Mouse (Mus musculus) limb, embryonic 14.5 days (tissue): ENCODE results near the gene Efnb3. TPM values are rescaled to one million over a fixed set of nuclear protein-coding genes. Genes with fewer than 3 reads are reported as not detected.

ENCODE experiments used
- ATAC-seq: fragments of 200-750 bp; cut with Nextera tagmentation; 2 replicates; pipeline ENCODE4 v1.8.0; 2017; ENCODE audit warnings: low read depth, moderate number of reproducible peaks, moderate TSS enrichment; ENCODE audit not compliant: low FRiP score
- DNase-seq: peaks from one replicate; pipeline ENCODE4 v3.0.0-alpha.2; 2015; ENCODE audit warnings: low spot score
- H3K27ac ChIP-seq: fragments of 300-500 bp; sonication (generic); replicated peaks from 2 replicates; pipeline ENCODE4 v1.5.1; 2014; ENCODE audit warnings: low read depth, mild to moderate bottlenecking, low read length, moderate library complexity, mixed read lengths
- H3K27me3 ChIP-seq: fragments of 300-500 bp; sonication (generic); 2 replicates; pipeline ENCODE4 v1.6.1; 2014; ENCODE audit warnings: low read length, mixed read lengths; ENCODE audit not compliant: control insufficient read depth, insufficient read depth
- H3K36me3 ChIP-seq: fragments of 300-500 bp; sonication (generic); 2 replicates; pipeline ENCODE4 v1.6.1; 2014; ENCODE audit warnings: mild to moderate bottlenecking, low read length, moderate library complexity, mixed read lengths; ENCODE audit not compliant: control insufficient read depth, insufficient read depth
- H3K4me1 ChIP-seq: fragments of 300-500 bp; sonication (generic); 2 replicates; pipeline ENCODE4 v1.6.1; 2014; ENCODE audit warnings: antibody characterized with exemption, low read length, mixed read lengths; ENCODE audit not compliant: control insufficient read depth, insufficient read depth
- H3K4me2 ChIP-seq: fragments of 300-500 bp; sonication (generic); replicated peaks from 2 replicates; pipeline ENCODE4 v1.6.1; 2014; ENCODE audit warnings: low read depth, mild to moderate bottlenecking, low read length, moderate library complexity; ENCODE audit not compliant: severe bottlenecking
- H3K4me3 ChIP-seq: fragments of 300-500 bp; sonication (generic); replicated peaks from 2 replicates; pipeline ENCODE4 v1.5.1; 2014; ENCODE audit warnings: low read length
- H3K9ac ChIP-seq: fragments of 300-500 bp; sonication (generic); 2 replicates; pipeline ENCODE4 v1.6.1; 2014; ENCODE audit warnings: mild to moderate bottlenecking, low read depth, low read length, moderate library complexity; ENCODE audit not compliant: severe bottlenecking
- H3K9me3 ChIP-seq: fragments of 300-500 bp; sonication (generic); 2 replicates; pipeline ENCODE4 v1.6.1; 2016; ENCODE audit warnings: low read length; ENCODE audit not compliant: control insufficient read depth
- POLR2A ChIP-seq: fragments of 200-500 bp; IDR thresholded peaks from 2 replicates; pipeline ENCODE4 v1.8.0; 2012; ENCODE audit warnings: inconsistent platforms, mild to moderate bottlenecking, moderate library complexity, borderline replicate concordance; ENCODE audit not compliant: insufficient read depth, insufficient read length; ENCODE audit errors: extremely low read depth
- WGBS: fragments of 180-500 bp; shearing (Covaris S2); extraction: QIAGEN DNeasy Blood & Tissue Kit; methylation state at CpG from one replicate; pipeline ENCODE4 v1.1.7; 2014; 5-methylcytosine and 5-hydroxymethylcytosine counted together
- polyA plus RNA-seq, 2 experiments: library from polyadenylated mRNA; depleted of rRNA in 1 of 2; stranded (reverse) in 1 of 2; unstranded in 1 of 2; fragments of >200 nt; fragmentation: Nextera tagmentation in 1 of 2; extraction: Ambion mirVana in 1 of 2; gene quantifications; 2 replicates each; pipeline versions ENCODE4 v1.2.1 to v1.2.3; 2012 to 2014

Gene Efnb3
- polyA plus RNA-seq, 2 experiments = 12.7 to 57.6 TPM

GRCm38 (mm10) chr11:69590622-69591021 lies 30.6 kb upstream of the Efnb3 start:
- no peak for DNase-seq
- H3K9me3 ChIP-seq = no peaks in the 10 kb centered on the region
- H3K4me1 ChIP-seq = no peaks in the 10 kb centered on the region
- no peak overlapping the region for H3K4me3 ChIP-seq
- H3K27ac ChIP-seq = no peak overlapping the region
- no peaks in the 10 kb centered on the region for H3K27me3 ChIP-seq
- H3K36me3 ChIP-seq = peaks cover 66% of the 10 kb centered on the region
- ATAC-seq = no peak
- H3K9ac ChIP-seq = no peak overlapping the region
- no peak overlapping the region for H3K4me2 ChIP-seq
- no peak for TF ChIP-seq POLR2A
- 93% methylated on average over 8 of the region's 8 CpGs for WGBS

- ATAC-seq (no peak), DNase-seq (no peak)
- Histone ChIP-seq H3K4me3 (no peak overlapping the region), H3K4me2 (no peak overlapping the region), H3K36me3 (peaks cover 63% of the 10 kb centered on the region), H3K27ac (no peak overlapping the region), H3K27me3 (no peaks in the 10 kb centered on the region), H3K9me3 (no peaks in the 10 kb centered on the region), H3K4me1 (no peaks in the 10 kb centered on the region), H3K9ac (no peak overlapping the region)
- no peak for TF ChIP-seq POLR2A
- WGBS = 91% methylated on average over 22 of the region's 22 CpGs
Observed at GRCm38 (mm10) chr11:69589207-69589834, 29.3 kb upstream of the Efnb3 start.

DNA sequence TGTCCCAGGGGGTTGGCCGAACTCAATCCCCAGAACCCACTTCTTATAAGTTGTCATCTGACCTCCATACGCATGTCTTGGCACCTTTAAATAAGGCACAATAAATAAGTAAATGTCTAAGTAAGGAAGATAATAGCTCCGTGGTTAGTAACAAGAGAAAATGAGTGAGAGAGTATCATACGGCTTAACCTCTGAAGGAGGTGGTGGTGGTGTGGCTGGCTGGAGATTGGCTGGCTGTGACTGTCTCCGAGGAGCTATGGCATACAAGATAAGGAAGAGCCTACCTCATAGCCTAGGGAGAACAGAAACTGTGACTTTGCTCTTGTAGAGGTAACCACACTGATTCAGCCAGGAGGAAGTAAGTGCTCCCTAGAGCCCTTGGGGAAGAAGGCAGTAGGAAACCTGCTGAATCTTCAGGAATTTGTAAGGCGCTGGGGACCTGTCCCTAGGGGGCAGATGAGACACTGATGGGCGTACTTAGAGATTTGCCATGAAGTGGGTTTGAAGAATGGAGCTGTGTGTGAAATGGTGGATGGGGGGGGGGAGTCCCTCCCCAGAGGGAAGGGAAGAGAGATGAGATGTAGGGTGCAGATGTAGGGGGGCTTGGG lies 25.8 kb upstream of the Efnb3 start:
- 89% methylated on average over 7 of the region's 7 CpGs for WGBS
- Histone ChIP-seq H3K36me3 (peaks cover 60% of the 10 kb centered on the region), H3K27ac (no peak overlapping the region), H3K4me2 (no peak overlapping the region), H3K9me3 (no peaks in the 10 kb centered on the region), H3K4me1 (peaks cover 5% of the 10 kb centered on the region; the same call in 1 of the 2 replicates), H3K9ac (no peak overlapping the region), H3K27me3 (no peaks in the 10 kb centered on the region), H3K4me3 (no peak overlapping the region)
- DNase-seq = no peak
- no peak for ATAC-seq
- no peak for TF ChIP-seq POLR2A

GRCm38 (mm10) chr11:69584937-69585336 lies 24.9 kb upstream of the Efnb3 start:
- Histone ChIP-seq H3K4me3 (no peak overlapping the region), H3K4me2 (no peak overlapping the region), H3K27ac (no peak overlapping the region), H3K4me1 (peaks cover 5% of the 10 kb centered on the region; the same call in 1 of the 2 replicates), H3K9me3 (no peaks in the 10 kb centered on the region), H3K36me3 (peaks cover 51% of the 10 kb centered on the region), H3K9ac (no peak overlapping the region), H3K27me3 (no peaks in the 10 kb centered on the region)
- TF ChIP-seq POLR2A = no peak
- ATAC-seq (no peak), DNase-seq (no peak)
- WGBS = 94% methylated on average over 13 of the region's 13 CpGs

DNA sequence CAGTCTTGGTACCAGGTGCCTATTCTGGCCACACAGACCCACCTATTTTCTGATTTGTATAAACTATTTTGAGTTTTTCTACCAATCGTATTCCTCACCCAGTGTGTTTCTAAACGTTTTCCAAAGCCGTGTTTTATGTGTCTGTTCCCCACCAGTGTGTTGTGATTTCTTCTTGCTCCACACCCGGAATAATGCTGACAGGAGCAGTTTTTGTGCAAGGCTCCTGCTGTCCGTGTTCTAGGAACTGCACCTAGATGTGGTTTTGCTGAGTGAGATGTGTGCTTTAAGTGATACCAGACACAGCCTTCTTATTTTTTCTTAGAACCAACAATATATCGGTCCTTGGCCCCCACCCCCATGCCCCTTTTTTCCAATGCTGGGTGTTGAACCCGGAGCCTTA lies 24.0 kb upstream of the Efnb3 start:
- Histone ChIP-seq H3K36me3 (peaks cover 42% of the 10 kb centered on the region), H3K4me3 (no peak overlapping the region), H3K9ac (no peak overlapping the region), H3K4me2 (no peak overlapping the region), H3K27ac (no peak overlapping the region), H3K9me3 (no peaks in the 10 kb centered on the region), H3K27me3 (no peaks in the 10 kb centered on the region), H3K4me1 (peaks cover 5% of the 10 kb centered on the region; the same call in 1 of the 2 replicates)
- TF ChIP-seq POLR2A = no peak
- ATAC-seq (no peak), DNase-seq (no peak)
- 78% methylated on average over 7 of the region's 7 CpGs for WGBS
